Mouse (Mus musculus): Measurements from ENCODE around the gene Gcnt4.

DNA sequence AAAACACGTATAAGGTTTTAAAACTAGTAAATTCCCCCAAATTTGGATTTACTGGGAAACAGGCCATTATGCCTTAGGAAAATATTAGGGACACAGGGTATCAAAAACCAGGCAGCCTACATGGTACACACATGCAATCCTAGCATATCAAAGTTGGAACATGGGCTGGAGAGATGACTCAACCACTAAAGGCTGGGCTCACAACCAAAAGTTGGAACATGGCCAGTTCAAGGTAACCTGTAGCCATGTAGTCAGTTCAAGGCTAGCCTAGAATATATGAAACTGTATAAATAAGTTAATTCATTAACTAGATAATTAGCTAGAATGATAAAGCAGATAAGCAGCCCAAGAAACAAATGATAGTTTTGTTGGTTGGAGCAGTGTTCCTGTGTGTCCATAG lies 3.3 kb downstream of the Gcnt4 start:
- TF ChIP-seq MYOD1 (IDR thresholded peaks at IDR 0.05; ENCODE audit: control insufficient read depth, insufficient read length, low read depth) (no peak), CTCF (IDR thresholded peaks at IDR 0.05; ENCODE audit: control insufficient read depth, insufficient read depth, insufficient read length) (no peak), MAX (IDR thresholded peaks at IDR 0.05) (no peak), MYOG (IDR thresholded peaks at IDR 0.05; ENCODE audit: control insufficient read depth, extremely low read depth, insufficient read length) (no peak)

All from C2C12 (cell line).